Mouse (Mus musculus): ENCODE results near the gene Klhl22. TPM values are rescaled to one million over a fixed set of nuclear protein-coding genes. Genes with fewer than 3 reads are reported as not detected.

Gene Klhl22
- total RNA-seq, 4 experiments from 2014 or later: 40.5 to 65.6 (median 50.8) TPM

DNA sequence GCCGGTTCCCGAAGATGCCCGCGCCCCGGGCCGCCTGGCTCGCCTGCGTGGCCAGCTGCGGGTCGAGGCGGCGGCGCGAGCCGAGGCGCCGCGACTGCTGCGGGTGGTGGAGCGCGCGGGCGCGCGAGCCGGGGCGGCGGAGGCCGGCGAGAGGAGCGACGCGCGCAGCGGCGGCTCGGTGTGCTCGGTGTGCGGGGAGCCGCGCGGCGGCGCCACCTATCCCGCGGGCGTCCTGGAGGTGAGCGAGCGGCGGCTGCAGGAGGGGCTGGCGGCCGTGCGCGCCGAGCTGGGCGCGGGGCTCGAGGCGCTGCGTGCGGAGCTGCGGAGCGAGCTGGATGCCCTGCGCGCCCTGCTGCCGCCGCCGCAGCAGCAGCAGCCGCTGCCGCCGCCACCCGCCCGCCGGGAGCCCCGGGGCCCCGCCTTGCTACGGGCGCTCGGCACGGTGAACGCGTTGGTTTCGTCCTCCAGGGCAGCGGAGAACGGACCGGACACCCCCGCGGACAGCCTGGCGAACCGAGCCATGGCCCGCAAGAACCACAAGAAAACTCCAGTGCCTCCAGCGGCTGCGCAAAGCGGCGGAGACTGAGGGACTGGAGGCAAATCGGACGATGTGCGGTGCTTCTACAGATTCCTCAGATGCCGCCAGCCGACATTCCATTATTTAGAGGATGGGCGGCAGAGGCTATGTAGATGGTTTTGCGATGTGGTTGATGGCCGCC lies 74.4 kb downstream of the Klhl22 start:
- no peak for DNase-seq

DNA sequence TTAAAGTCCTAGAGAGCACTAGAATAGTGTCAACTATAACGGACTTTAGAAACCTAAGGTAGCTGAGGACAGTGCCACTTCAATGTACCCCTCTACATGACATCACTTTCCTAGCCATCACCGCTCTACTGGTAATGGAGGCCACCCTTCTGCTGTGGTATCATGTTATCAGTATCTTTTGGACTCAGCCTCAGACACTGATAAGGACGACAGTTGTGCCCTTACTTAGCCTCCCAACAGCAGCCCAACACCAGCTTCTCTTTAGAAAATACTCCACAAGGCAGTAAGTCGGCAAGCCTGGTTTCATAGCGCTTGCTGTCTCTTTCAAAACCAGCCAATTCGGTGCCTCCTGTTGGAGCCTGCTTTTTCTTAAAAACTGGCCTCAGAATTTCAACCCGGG lies 75.1 kb downstream of the Klhl22 start:
- DNase-seq: no peak

DNA sequence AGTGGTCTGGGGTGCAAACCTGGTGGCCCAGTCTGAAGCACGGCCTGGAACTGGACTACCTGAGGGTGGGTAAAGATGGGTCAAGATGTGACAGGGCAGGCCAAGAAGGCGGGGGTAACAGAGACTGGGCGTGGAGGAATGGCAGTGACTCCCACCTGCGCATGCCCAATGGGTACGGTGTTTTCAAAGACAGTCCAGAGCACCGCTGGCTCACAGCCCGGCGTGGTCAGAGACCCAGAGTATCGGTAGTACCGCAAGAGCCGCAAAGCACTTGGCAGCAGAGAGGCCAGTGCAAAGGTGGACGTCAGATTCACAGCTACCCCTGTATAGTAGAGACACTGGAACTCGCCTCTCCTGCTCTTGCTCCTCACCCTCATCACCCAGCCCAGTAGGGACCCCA lies 76.1 kb downstream of the Klhl22 start:
- DNase-seq: no peak

DNA sequence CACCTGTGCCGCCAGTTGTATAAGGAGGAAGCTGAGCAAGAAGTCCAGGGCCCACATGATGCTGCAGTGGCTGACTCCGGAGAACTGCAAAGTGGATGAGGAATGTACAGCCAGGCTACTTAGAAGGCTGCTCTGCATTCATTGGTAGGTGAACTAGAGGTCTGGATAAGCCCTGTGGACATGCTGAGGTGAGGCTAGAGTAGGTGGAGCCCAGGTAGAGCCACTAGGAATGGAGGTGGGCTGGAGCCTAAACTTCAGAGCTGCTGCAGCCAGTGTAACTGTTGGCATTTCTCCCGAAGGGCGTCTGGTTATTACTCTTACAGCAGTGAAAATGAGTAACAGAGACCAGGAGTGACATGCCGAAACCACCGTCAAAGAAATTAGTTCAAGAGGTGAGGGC lies 78.6 kb downstream of the Klhl22 start, which contains the start of gene Car15:
Car15 (minus strand) TSS at position 314 of the 400 bp plus-strand sequence.
- no peak for DNase-seq

DNA sequence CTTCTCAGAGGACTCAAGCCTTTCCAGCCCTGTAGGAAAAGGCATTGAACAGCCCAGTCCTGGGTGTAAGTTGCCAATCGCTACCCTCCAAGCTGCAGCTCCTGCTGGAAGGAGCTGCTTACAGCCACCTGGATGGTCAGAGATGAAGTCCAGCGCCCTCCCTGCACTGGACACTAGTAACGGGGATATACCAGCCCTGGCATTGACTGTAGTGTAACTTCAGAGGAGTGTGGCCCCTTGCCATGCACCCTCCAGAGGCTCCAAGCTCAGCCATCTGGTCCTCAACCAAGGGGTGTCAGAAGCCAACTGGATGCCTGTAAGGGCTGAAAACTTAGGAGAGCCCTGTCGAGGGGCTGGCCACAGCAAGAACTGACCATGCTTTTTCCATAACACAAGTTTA lies 80.6 kb downstream of the Klhl22 start:
- DNase-seq: no peak

DNA sequence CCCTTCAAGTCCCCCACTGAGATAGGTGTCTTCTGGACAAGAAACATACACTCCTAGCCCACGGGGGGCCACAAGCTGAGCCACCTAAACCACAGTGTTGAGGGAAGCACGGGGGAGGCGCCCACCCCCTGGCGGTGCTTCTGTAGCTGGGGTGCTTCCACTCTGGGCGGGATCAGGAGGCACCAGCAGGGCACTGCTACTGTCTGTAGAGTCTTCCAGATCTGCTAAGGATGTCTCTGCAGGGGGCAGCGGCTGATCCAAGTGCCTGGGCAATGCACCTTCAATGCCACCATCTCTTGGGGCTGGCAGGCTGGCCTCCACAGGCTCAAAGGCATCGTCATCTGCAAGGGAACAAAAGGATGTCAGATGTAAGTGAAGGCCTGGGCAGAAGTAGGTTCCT lies 83.0 kb downstream of the Klhl22 start:
- no peak for DNase-seq

Other genes starting within 250 kb of the Klhl22 start
- gene Thap7, start 228.5 kb upstream of the Klhl22 start, total RNA-seq (2022): 10 to 100 TPM; 40.6 to 51.2 (median 45.5) TPM
- gene Lrrc74b, start 198.4 kb upstream of the Klhl22 start, total RNA-seq (2022): under 1 TPM in 3 of 4 experiments, not detected in 1; 0.12 to 0.46 (median 0.34) TPM
- 1 to 10 TPM in 2 of 4 experiments, under 1 TPM in 2; 0.55 to 2.9 (median 1.6) TPM for gene P2rx6, start 197.7 kb upstream of the Klhl22 start, total RNA-seq (2022)
- gene Slc7a4, start 176.4 kb upstream of the Klhl22 start, total RNA-seq (2022): 10 to 100 TPM in 3 of 4 experiments, 1 to 10 TPM in 1; 7.9 to 47.4 (median 28.9) TPM
- 10 to 100 TPM; 33.4 to 48.2 (median 40.4) TPM for gene Smpd4, start 140.3 kb upstream of the Klhl22 start, total RNA-seq (2022)
- gene Ccdc74a, start 113.1 kb upstream of the Klhl22 start, total RNA-seq (2022): 1 to 10 TPM in 3 of 4 experiments, under 1 TPM in 1; 0.81 to 3.8 (median 2.1) TPM
- 10 to 100 TPM; 54.1 to 95.8 (median 62.0) TPM for gene Med15, start 26.7 kb upstream of the Klhl22 start, total RNA-seq (2022)
- 10 to 100 TPM; 11.8 to 14.9 (median 13.1) TPM for gene Scarf2, start 37.7 kb downstream of the Klhl22 start, total RNA-seq (2022)
- not detected for gene B830017H08Rik, start 73.5 kb downstream of the Klhl22 start, total RNA-seq (2022)
- 1 to 10 TPM in 3 of 4 experiments, under 1 TPM in 1; 0.94 to 3.6 (median 2.3) TPM for gene Car15, start 78.7 kb downstream of the Klhl22 start, total RNA-seq (2022)
- gene Gm20518, start 132.1 kb downstream of the Klhl22 start, total RNA-seq (2022): under 1 TPM; 0.23 to 0.73 (median 0.33) TPM
- under 1 TPM in 3 of 4 experiments, not detected in 1; 0.08 to 0.17 (median 0.12) TPM for gene Tssk1, start 134.6 kb downstream of the Klhl22 start, total RNA-seq (2022)
- gene Dgcr2, start 138.9 kb downstream of the Klhl22 start, total RNA-seq (2022): 10 to 100 TPM; 66.1 to 78.0 (median 76.2) TPM
- gene Tssk2, start 139.0 kb downstream of the Klhl22 start, total RNA-seq (2022): not detected
- 10 to 100 TPM; 16.9 to 28.8 (median 22.5) TPM for gene Ess2, start 151.7 kb downstream of the Klhl22 start, total RNA-seq (2022)
- gene Gsc2, start 155.4 kb downstream of the Klhl22 start, total RNA-seq (2022): not detected
- gene Slc25a1, start 168.6 kb downstream of the Klhl22 start, total RNA-seq (2022): 100 to 1,000 TPM; 184 to 251 (median 197) TPM
- gene Vpreb2, start 220.8 kb downstream of the Klhl22 start, total RNA-seq (2022): under 1 TPM in 2 of 4 experiments, not detected in 2; 0.35 to 0.81 TPM

All from adrenal gland, adult 8-10 months (tissue).